Mouse (Mus musculus) bone marrow macrophage, adult 2 months (primary cell): ENCODE measurements around the gene Ppp1r36.

ENCODE experiments used
- CTCF ChIP-seq: IDR thresholded peaks from 2 replicates; pipeline ENCODE4 v1.5.1; 2012; ENCODE audit warnings: low read depth, mild to moderate bottlenecking, low read length, moderate library complexity
- POLR2A ChIP-seq: IDR thresholded peaks from 2 replicates; pipeline ENCODE4 v1.6.1; 2012; ENCODE audit warnings: mild to moderate bottlenecking, low read depth, low read length, borderline replicate concordance

DNA sequence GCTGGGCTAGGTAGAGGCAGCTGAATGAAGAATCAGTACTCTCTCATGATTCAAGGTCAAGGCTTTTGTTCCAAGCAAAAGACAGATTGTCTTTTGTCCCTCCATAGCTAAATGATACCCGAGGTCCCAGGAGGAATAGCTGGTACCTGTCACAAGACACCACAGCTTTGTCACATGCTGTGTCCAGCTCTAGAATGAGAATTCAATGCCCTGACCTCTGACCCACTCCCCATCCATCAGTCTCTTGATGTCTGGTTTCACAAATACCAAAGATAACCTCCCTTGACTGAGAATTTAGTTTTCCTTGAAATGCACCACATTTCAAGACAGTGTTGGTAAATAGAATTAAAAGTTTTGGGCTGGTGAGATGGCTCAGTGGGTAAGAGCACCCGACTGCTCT lies 34.9 kb downstream of the Ppp1r36 start:
- no peak for TF ChIP-seq CTCF
- TF ChIP-seq POLR2A = no peak
